Mouse (Mus musculus) c-Kit-positive CD71-negative TER-119-negative erythroid progenitor cells, embryonic 14.5 days (primary cell): Measurements from ENCODE around the gene Gm7579.
"Not testable (repeated sequence)": the region's sequence is repeated elsewhere in the genome, so short reads cannot be mapped to it uniquely, and the experiment has no call there.

ENCODE experiments used
- DNase-seq: peaks from one replicate; pipeline ENCODE4 v3.0.0-alpha.2; 2013; ENCODE audit warnings: low read depth

Gm7579 gene

GRCm38 (mm10) chr7:142211559-142211958 lies at the start of gene Gm7579:
Gene Gm7579, plus strand, starts transcription at chr7:142211859.
- DNase-seq: no peak

GRCm38 (mm10) chr7:142165639-142166038 lies 46.0 kb upstream of the Gm7579 start, which contains the start of gene Gm4553:
Gene Gm4553, minus strand, starts transcription at chr7:142165739.
- not testable (repeated sequence) for DNase-seq

GRCm38 (mm10) chr7:142169836-142170235 lies 41.8 kb upstream of the Gm7579 start:
- peak; percentile 23 for DNase-seq

- not testable (repeated sequence) for DNase-seq
Observed at GRCm38 (mm10) chr7:142175905-142176304, 35.8 kb upstream of the Gm7579 start, which contains the start of gene Krtap5-2. Gene Krtap5-2, minus strand, starts transcription at chr7:142176005.

- no peak for DNase-seq
Observed at GRCm38 (mm10) chr7:142178685-142179084, 33.0 kb upstream of the Gm7579 start.

- no peak for DNase-seq
Observed at GRCm38 (mm10) chr7:142181021-142181420, 30.6 kb upstream of the Gm7579 start.

- no peak for DNase-seq
Observed at GRCm38 (mm10) chr7:142188156-142188555, 23.5 kb upstream of the Gm7579 start.

GRCm38 (mm10) chr7:142190289-142190688 lies 21.4 kb upstream of the Gm7579 start, which contains the start of gene Gm10153:
Gene Gm10153, minus strand, starts transcription at chr7:142190389.
- no peak for DNase-seq

- no peak for DNase-seq
Observed at GRCm38 (mm10) chr7:142198748-142199147, 12.9 kb upstream of the Gm7579 start.

- DNase-seq: no peak
Observed at GRCm38 (mm10) chr7:142201064-142201463, 10.6 kb upstream of the Gm7579 start, which contains the start of gene Krtap5-3. Gene Krtap5-3, plus strand, starts transcription at chr7:142201364.

GRCm38 (mm10) chr7:142205488-142205887 lies 6.2 kb upstream of the Gm7579 start:
- DNase-seq: no peak

- not testable (repeated sequence) for DNase-seq
Observed at GRCm38 (mm10) chr7:142206891-142207290, 4.8 kb upstream of the Gm7579 start.

- DNase-seq: not testable (repeated sequence)
Observed at GRCm38 (mm10) chr7:142212136-142212535, 477 bp downstream of the Gm7579 start.

GRCm38 (mm10) chr7:142224518-142224917 lies 12.9 kb downstream of the Gm7579 start:
- no peak for DNase-seq

- not testable (repeated sequence) for DNase-seq
Observed at GRCm38 (mm10) chr7:142229871-142230270, 18.2 kb downstream of the Gm7579 start, which contains the start of gene Krtap5-5. Gene Krtap5-5, minus strand, starts transcription at chr7:142229971.

GRCm38 (mm10) chr7:142231540-142231939 lies 19.9 kb downstream of the Gm7579 start:
- DNase-seq: no peak

GRCm38 (mm10) chr7:142240978-142241377 lies 29.3 kb downstream of the Gm7579 start, which contains the start of gene Gm40460:
Gene Gm40460, minus strand, starts transcription at chr7:142241078.
- no peak for DNase-seq

GRCm38 (mm10) chr7:142249824-142250223 lies 38.2 kb downstream of the Gm7579 start:
- peak; percentile 4 for DNase-seq

GRCm38 (mm10) chr7:142255517-142255916 lies 43.9 kb downstream of the Gm7579 start:
- DNase-seq: peak; percentile 8

GRCm38 (mm10) chr7:142258254-142258653 lies 46.6 kb downstream of the Gm7579 start, which contains the start of gene Gm2431:
Gene Gm2431, minus strand, starts transcription at chr7:142258354.
- DNase-seq: not testable (repeated sequence)
